Mouse (Mus musculus): ENCODE data around the gene Gm3055.
"Not testable (repeated sequence)": the region's sequence is repeated elsewhere in the genome, so short reads cannot be mapped to it uniquely, and the experiment has no call there.

The Gm3055 gene

GRCm38 (mm10) chr10:81770506-81771403 lies at the start of gene Gm3055:
Gene Gm3055, minus strand, starts transcription at chr10:81771161.
- not testable (repeated sequence) for DNase-seq

GRCm38 (mm10) chr10:81811899-81812298 lies 40.9 kb upstream of the Gm3055 start, which contains the start of gene Gm4767:
Gene Gm4767, plus strand, starts transcription at chr10:81812186.
- DNase-seq, result not testable (repeated sequence)

GRCm38 (mm10) chr10:81771404-81771777 lies 430 bp upstream of the Gm3055 start:
- DNase-seq, result not testable (repeated sequence)

- not testable (repeated sequence) for DNase-seq
These were observed 66.2 kb downstream of the Gm3055 start, which contains the start of gene Zfp433 for GRCm38 (mm10) chr10:81704531-81705301. Gene Zfp433, plus strand, starts transcription at chr10:81704825.

Measured in spleen, adult 18-20 months (tissue).